Mouse (Mus musculus) C2C12 (cell line): ENCODE measurements around the gene Krt86.

Source experiments
- CTCF ChIP-seq: IDR thresholded peaks from one replicate; pipeline ENCODE4 v1.5.1; 2011; ENCODE audit not compliant: control insufficient read depth, insufficient read depth, insufficient read length
- MYOD1 ChIP-seq: IDR thresholded peaks from one replicate; pipeline ENCODE4 v1.6.1; 2011; ENCODE audit warnings: low read depth; ENCODE audit not compliant: control insufficient read depth, insufficient read length

DNA sequence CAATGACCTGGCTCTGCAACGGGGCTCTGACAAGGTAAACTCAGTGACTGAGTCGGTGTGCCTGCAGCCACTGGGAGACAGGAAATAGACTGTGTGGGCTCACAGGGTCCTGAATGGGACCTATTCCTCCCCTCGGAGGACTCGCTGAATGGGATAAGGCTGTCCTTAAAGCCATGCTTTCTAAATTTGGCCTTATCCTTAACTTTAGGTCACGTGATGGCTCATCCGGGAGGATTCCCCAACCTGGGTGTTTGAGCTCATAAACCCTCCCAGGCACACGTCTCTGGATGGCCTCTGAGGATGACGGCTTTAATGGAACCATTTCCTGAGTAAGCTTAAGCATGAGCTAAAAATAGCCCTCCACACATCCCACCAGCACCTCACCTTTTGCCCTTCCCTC, 19.4 kb downstream of the Krt86 start:
- TF ChIP-seq CTCF (no peak), MYOD1 (no peak)
